Mouse (Mus musculus) lung, embryonic 15.5 days (tissue): ENCODE measurements around the gene Nemp1. TPM values are rescaled to one million over a fixed set of nuclear protein-coding genes. Genes with fewer than 3 reads are reported as not detected.
A peak's percentile ranks its signal among the peaks of the same experiment; 100 is the strongest.

Source experiments
- ATAC-seq: fragments of 200-750 bp; cut with Nextera tagmentation; 2 replicates; pipeline ENCODE4 v1.8.0; 2017; ENCODE audit warnings: moderate number of reproducible peaks, borderline replicate concordance; ENCODE audit not compliant: low FRiP score, low TSS enrichment; ENCODE audit errors: extremely low read depth
- H3K27ac ChIP-seq: fragments of 300-500 bp; sonication (generic); 2 replicates; pipeline ENCODE4 v1.5.1; 2015; ENCODE audit warnings: moderate library complexity, mild to moderate bottlenecking, inconsistent platforms
- H3K27me3 ChIP-seq: fragments of 300-500 bp; sonication (generic); 2 replicates; pipeline ENCODE4 v1.6.1; 2015; ENCODE audit warnings: inconsistent platforms
- H3K36me3 ChIP-seq: fragments of 300-500 bp; sonication (generic); 2 replicates; pipeline ENCODE4 v1.6.1; 2015; ENCODE audit warnings: inconsistent platforms
- H3K4me1 ChIP-seq: fragments of 300-500 bp; sonication (generic); 2 replicates; pipeline ENCODE4 v1.6.1; 2015; ENCODE audit warnings: inconsistent platforms
- H3K4me2 ChIP-seq: fragments of 300-500 bp; sonication (generic); 2 replicates; pipeline ENCODE4 v1.6.1; 2015; ENCODE audit warnings: inconsistent platforms, mild to moderate bottlenecking, moderate library complexity
- H3K4me3 ChIP-seq: fragments of 300-500 bp; sonication (generic); 2 replicates; pipeline ENCODE4 v1.5.1; 2015; ENCODE audit warnings: mild to moderate bottlenecking, inconsistent platforms
- H3K9ac ChIP-seq: fragments of 300-500 bp; sonication (generic); 2 replicates; pipeline ENCODE4 v1.6.1; 2015; ENCODE audit warnings: inconsistent platforms
- H3K9me3 ChIP-seq: fragments of 300-500 bp; sonication (generic); 2 replicates; pipeline ENCODE4 v1.6.1; 2016; ENCODE audit warnings: inconsistent platforms
- WGBS: fragments of 180-500 bp; shearing (Covaris S2); methylation state at CpG from one replicate; pipeline ENCODE4 v1.1.7; 2015; 5-methylcytosine and 5-hydroxymethylcytosine counted together
- polyA plus RNA-seq: library from polyadenylated mRNA; unstranded; fragments of >200 nt; fragmentation: Nextera tagmentation; extraction: Ambion mirVana; gene quantifications from 2 replicates; pipeline ENCODE4 v1.2.1, GENCODE M21; 2015

Gene Nemp1
- polyA plus RNA-seq: 11.8 TPM in 2 replicates

GRCm38 (mm10) chr10:127666501-127667268, at the start of gene Nemp1:
TSS of gene Nemp1 (plus strand) at chr10:127666901.
- Histone ChIP-seq H3K9ac (peak within 1 kb of the TSS; percentile 88), H3K27ac (peak within 1 kb of the TSS; percentile 100), H3K4me1 (peaks cover 60% of the 10 kb centered on the region), H3K27me3 (no peaks in the 10 kb centered on the region), H3K36me3 (peaks cover 17% of the 10 kb centered on the region), H3K4me2 (peak within 1 kb of the TSS; percentile 81), H3K9me3 (no peaks in the 10 kb centered on the region), H3K4me3 (peak within 1 kb of the TSS; percentile 75)
- ATAC-seq: peak; percentile 72
- WGBS: under 1% methylated on average over 61 of the region's 73 CpGs

- WGBS: 26% methylated on average over 4 of the region's 4 CpGs
- H3K4me1 ChIP-seq: peaks cover 71% of the 10 kb centered on the region
- peak overlapping the region; percentile 97; the same call in 1 of the 2 replicates for H3K4me2 ChIP-seq
- H3K9ac ChIP-seq: no peak overlapping the region
- H3K4me3 ChIP-seq: no peak overlapping the region
- H3K27ac ChIP-seq: peak overlapping the region; percentile 86
- no peaks in the 10 kb centered on the region for H3K9me3 ChIP-seq
- ATAC-seq: no peak
- peaks cover 3% of the 10 kb centered on the region; the same call in 1 of the 2 replicates for H3K36me3 ChIP-seq
- H3K27me3 ChIP-seq: no peaks in the 10 kb centered on the region
These were observed 49.4 kb upstream of the Nemp1 start for GRCm38 (mm10) chr10:127617294-127617693.

GRCm38 (mm10) chr10:127618173-127618572, 48.5 kb upstream of the Nemp1 start:
- ATAC-seq: no peak
- 14% methylated on average over 6 of the region's 6 CpGs for WGBS
- peak overlapping the region; percentile 97 for H3K4me2 ChIP-seq
- H3K4me1 ChIP-seq: peaks cover 72% of the 10 kb centered on the region
- H3K4me3 ChIP-seq: peak overlapping the region; percentile 70; the same call in 1 of the 2 replicates
- H3K9ac ChIP-seq: no peak overlapping the region
- H3K27me3 ChIP-seq: no peaks in the 10 kb centered on the region
- H3K9me3 ChIP-seq: no peaks in the 10 kb centered on the region
- H3K27ac ChIP-seq: peak overlapping the region; percentile 99
- no peaks in the 10 kb centered on the region for H3K36me3 ChIP-seq

- Histone ChIP-seq H3K4me2 (peak overlapping the region; percentile 97), H3K9ac (peak overlapping the region; percentile 78), H3K4me3 (peak overlapping the region; percentile 70), H3K9me3 (no peaks in the 10 kb centered on the region), H3K36me3 (no peaks in the 10 kb centered on the region), H3K27me3 (no peaks in the 10 kb centered on the region), H3K4me1 (peaks cover 63% of the 10 kb centered on the region), H3K27ac (peak overlapping the region; percentile 99)
- ATAC-seq: no peak
- 15% methylated on average over 8 of the region's 8 CpGs for WGBS
These were observed 47.5 kb upstream of the Nemp1 start for GRCm38 (mm10) chr10:127619119-127619721.

- 8% methylated on average over 12 of the region's 12 CpGs for WGBS
- Histone ChIP-seq H3K9ac (peak overlapping the region; percentile 78), H3K27me3 (no peaks in the 10 kb centered on the region), H3K4me1 (peaks cover 56% of the 10 kb centered on the region), H3K27ac (peak overlapping the region; percentile 99), H3K9me3 (no peaks in the 10 kb centered on the region), H3K4me3 (peak overlapping the region; percentile 70), H3K36me3 (no peaks in the 10 kb centered on the region), H3K4me2 (peak overlapping the region; percentile 97)
- ATAC-seq: no peak
These were observed 46.7 kb upstream of the Nemp1 start for GRCm38 (mm10) chr10:127619941-127620405.

GRCm38 (mm10) chr10:127620406-127621190, 46.1 kb upstream of the Nemp1 start, which contains the start of gene Lrp1:
TSS of gene Lrp1 (minus strand) at chr10:127621148.
- Histone ChIP-seq H3K4me2 (peak within 1 kb of the TSS; percentile 97), H3K4me1 (peaks cover 50% of the 10 kb centered on the region), H3K36me3 (no peaks in the 10 kb centered on the region), H3K4me3 (peak within 1 kb of the TSS; percentile 70), H3K27me3 (no peaks in the 10 kb centered on the region), H3K9me3 (no peaks in the 10 kb centered on the region), H3K9ac (peak within 1 kb of the TSS; percentile 78), H3K27ac (peak within 1 kb of the TSS; percentile 99)
- WGBS: under 1% methylated on average over 25 of the region's 32 CpGs
- peak; percentile 65 for ATAC-seq

- peak overlapping the region; percentile 97 for H3K4me2 ChIP-seq
- H3K36me3 ChIP-seq: no peaks in the 10 kb centered on the region
- peak overlapping the region; percentile 72 for H3K9ac ChIP-seq
- peaks cover 41% of the 10 kb centered on the region for H3K4me1 ChIP-seq
- H3K9me3 ChIP-seq: no peaks in the 10 kb centered on the region
- ATAC-seq: peak; percentile 91
- peak overlapping the region; percentile 70 for H3K4me3 ChIP-seq
- no peaks in the 10 kb centered on the region for H3K27me3 ChIP-seq
- under 1% methylated on average over 35 of the region's 39 CpGs for WGBS
- peak overlapping the region; percentile 99 for H3K27ac ChIP-seq
These were observed 45.3 kb upstream of the Nemp1 start for GRCm38 (mm10) chr10:127621191-127622056.

- ATAC-seq: peak; percentile 44; the same call in 1 of the 2 replicates
- H3K4me2 ChIP-seq: peak overlapping the region; percentile 97
- peaks cover 35% of the 10 kb centered on the region for H3K4me1 ChIP-seq
- H3K4me3 ChIP-seq: peak overlapping the region; percentile 70
- H3K9ac ChIP-seq: peak overlapping the region; percentile 72
- H3K27me3 ChIP-seq: no peaks in the 10 kb centered on the region
- H3K36me3 ChIP-seq: no peaks in the 10 kb centered on the region
- H3K9me3 ChIP-seq: no peaks in the 10 kb centered on the region
- peak overlapping the region; percentile 99 for H3K27ac ChIP-seq
- WGBS: under 1% methylated on average over 13 of the region's 13 CpGs
These were observed 44.7 kb upstream of the Nemp1 start for GRCm38 (mm10) chr10:127622057-127622392.

- Histone ChIP-seq H3K4me1 (peaks cover 29% of the 10 kb centered on the region), H3K9ac (no peak overlapping the region), H3K27me3 (no peaks in the 10 kb centered on the region), H3K36me3 (no peaks in the 10 kb centered on the region), H3K4me3 (no peak overlapping the region), H3K9me3 (no peaks in the 10 kb centered on the region), H3K27ac (peak overlapping the region; percentile 99; the same call in 1 of the 2 replicates), H3K4me2 (no peak overlapping the region)
- 58% methylated on average over 4 of the region's 4 CpGs for WGBS
- no peak for ATAC-seq
These were observed 44.0 kb upstream of the Nemp1 start for GRCm38 (mm10) chr10:127622661-127623060.

- H3K4me2 ChIP-seq: no peak overlapping the region
- no peaks in the 10 kb centered on the region for H3K27me3 ChIP-seq
- no peak for ATAC-seq
- H3K27ac ChIP-seq: no peak overlapping the region
- H3K4me1 ChIP-seq: peaks cover 19% of the 10 kb centered on the region
- H3K9me3 ChIP-seq: no peaks in the 10 kb centered on the region
- no peak overlapping the region for H3K4me3 ChIP-seq
- H3K9ac ChIP-seq: no peak overlapping the region
- 91% methylated on average over 6 of the region's 6 CpGs for WGBS
- no peaks in the 10 kb centered on the region for H3K36me3 ChIP-seq
These were observed 43.1 kb upstream of the Nemp1 start for GRCm38 (mm10) chr10:127623439-127624216.
